Mouse (Mus musculus) adrenal gland, adult (tissue): Measurements from ENCODE around the gene Kcnq5.

Experiments used
- DNase-seq, 2 experiments: peaks; one replicate each; pipeline ENCODE4 v3.0.0; 2022 to 2023; ENCODE audit warnings: low spot score in 1 of 2; ENCODE audit not compliant: inconsistent age in 2 of 2

Gene Kcnq5

DNA sequence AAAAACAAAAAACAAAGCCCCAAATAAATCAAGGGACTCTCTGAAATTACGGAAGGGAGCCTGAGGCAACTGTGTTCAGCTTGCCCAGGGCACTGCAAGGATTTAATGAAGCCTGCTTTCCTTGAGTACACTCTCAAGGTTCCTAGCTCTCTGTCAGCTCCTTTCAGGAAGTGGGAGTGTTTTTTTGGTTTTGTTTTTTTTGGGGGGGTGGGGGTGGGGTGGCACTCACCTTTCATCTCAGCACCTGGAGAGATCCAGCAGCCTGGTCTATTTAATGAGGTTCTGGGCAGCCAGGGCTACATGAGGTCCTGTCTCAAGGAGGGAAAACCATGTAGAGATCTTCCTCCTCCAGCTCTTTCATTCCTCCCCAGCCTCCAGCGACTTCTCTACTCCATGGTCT is 612.4 kb downstream of the Kcnq5 start, which contains the start of gene Khdc1a:
Gene Khdc1a, plus strand, starts transcription at position 301 of the 400 bp plus-strand sequence.
- DNase-seq: no peak
